Mouse (Mus musculus) thymus, adult 2 months (tissue): Measurements from ENCODE around the gene Irak4.

Source experiments
- CTCF ChIP-seq: fragments of 200-500 bp; IDR thresholded peaks from 2 replicates; pipeline ENCODE4 v1.5.1; 2012; ENCODE audit warnings: mild to moderate bottlenecking, control low read depth, low read length, moderate library complexity, borderline replicate concordance; ENCODE audit not compliant: control insufficient read depth, poor library complexity, insufficient read depth; ENCODE audit errors: extremely low read depth
- POLR2A ChIP-seq: fragments of 200-500 bp; IDR thresholded peaks from 2 replicates; pipeline ENCODE4 v1.6.1; 2012; ENCODE audit warnings: mild to moderate bottlenecking, low read length, control low read depth, moderate library complexity; ENCODE audit not compliant: control insufficient read depth, poor library complexity, insufficient read depth; ENCODE audit errors: extremely low read depth

DNA sequence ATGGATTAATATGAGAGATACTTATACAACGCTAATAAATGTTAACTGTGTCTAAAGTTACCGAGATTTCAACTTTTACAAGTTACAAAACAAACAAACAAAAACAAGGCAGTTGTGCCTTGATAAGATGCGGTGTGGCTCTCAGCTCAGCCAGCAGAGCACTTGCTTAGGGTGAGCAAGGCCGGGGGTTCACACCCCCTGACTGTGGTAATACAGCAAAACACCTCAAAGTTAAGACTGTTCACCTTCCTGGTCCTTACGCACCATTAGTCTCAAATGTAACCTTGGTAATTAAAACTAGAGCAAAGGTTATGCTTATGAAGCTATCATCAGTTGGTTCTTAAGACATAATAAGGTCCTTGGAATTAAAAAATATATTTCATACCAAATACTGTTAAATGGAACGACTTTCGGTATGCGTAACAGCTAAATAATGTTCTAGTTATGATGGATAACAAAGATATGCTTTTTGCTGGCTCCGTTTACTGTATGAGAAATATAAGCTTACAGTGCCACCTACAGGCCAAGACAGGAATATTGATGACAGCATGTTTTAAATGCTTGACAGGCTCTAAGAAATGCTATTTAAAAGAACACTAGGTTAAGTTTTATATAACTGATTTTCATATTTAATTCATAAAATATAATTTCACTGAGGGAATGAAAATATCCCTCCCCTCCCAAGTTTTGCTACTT, 23.1 kb upstream of the Irak4 start:
- TF ChIP-seq CTCF, result no peak
- TF ChIP-seq POLR2A, result no peak
